Mouse (Mus musculus): Measurements from ENCODE around the gene Tbc1d24. TPM values are rescaled to one million over a fixed set of nuclear protein-coding genes. Genes with fewer than 3 reads are reported as not detected.

The Tbc1d24 gene
- total RNA-seq, 4 experiments from 2014 or later: 60.0 to 71.5 (median 64.0) TPM

GRCm38 (mm10) chr17:24210591-24210990 is 5.2 kb upstream of the Tbc1d24 start:
- no peak for DNase-seq (ENCODE audit: low spot score in 2 of 2)

DNA sequence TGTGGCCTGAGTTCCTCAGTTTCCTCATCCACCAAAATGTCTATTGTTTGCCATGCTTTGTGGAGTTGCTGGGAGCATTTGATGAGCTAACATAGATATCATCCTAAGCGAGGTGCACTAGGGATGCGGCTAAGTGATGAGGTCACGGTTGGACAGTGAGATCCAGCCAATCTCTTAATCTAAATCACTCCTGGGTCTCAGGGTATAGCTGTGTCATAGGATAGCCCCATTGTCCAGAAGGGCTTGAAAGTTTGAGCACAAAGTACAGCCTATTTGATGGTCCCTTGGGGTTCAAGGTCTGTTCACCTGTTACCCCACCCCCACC is 4.5 kb upstream of the Tbc1d24 start:
- no peak for DNase-seq (ENCODE audit: low spot score in 2 of 2)

DNA sequence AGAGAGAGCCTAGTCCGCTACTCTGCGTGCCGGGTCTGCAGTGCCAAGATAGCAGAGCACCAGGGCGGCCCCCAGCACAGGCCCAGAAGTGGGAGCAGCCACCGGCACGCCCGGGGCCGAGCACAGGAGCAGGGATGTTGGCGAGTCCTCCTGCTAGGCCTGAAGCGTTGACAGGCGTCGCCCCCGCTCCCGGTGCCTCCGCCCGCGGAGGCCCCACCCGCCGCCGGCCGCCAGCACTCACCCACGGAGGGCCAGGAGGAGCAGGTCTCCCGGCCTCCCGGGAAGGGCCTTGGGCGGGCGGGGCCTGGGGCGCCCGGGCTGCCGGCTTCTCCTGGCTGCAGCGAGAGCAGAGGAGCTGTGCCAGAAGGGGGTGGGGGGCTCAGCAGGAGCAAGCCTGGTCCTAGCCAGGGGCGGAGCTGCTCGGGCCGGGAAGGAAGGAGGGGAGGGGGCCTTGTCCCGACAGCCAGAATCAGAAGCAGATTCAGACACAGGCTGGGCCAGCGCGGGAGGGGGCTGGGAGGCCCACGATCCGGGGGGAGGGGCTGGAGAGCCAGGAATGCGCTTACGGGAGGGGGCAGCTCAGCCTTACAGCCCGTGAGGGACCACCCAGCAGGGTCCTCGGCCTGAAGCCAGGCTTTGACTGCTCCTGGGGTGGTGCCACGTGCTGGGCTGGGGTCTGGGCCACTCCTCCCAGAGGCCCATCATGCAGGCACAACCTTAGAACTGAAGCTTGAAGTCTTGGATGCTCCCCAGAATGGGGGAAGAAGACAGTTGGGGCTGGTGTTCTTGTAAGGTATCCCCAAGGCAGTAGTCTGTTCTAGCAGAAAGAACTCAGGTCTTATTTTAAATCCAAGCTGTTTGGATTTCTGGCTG is 3.9 kb upstream of the Tbc1d24 start, which contains the start of gene Ntn3:
TSS of gene Ntn3 (minus strand) at position 489 of the 873 bp plus-strand sequence.
- no peak for DNase-seq (ENCODE audit: low spot score in 2 of 2)

DNA sequence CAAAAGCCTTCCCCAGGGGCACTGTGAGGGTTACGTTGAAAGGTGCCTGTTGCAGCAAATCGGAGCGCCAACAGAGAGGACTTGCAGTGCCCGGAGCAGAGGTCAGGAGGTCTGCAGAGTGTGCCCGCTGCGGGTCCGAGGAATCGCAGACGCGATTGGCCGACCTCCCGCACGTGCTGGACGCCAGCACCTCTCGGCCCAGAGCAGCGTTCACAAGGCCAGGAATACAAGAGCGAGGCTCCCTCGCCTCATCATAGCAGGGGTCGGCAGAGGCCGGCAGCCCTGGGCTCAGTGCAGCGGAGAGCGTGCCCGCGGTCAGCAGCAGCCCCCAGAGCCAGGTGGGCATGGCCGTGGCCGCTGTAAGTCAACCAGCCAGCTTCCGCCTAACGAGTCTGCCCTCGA is 3.3 kb upstream of the Tbc1d24 start:
- DNase-seq (ENCODE audit: low spot score in 2 of 2): no peak

- no peak for DNase-seq (ENCODE audit: low spot score in 2 of 2)
Observed at GRCm38 (mm10) chr17:24207768-24208640, 2.6 kb upstream of the Tbc1d24 start.

- DNase-seq (ENCODE audit: low spot score in 2 of 2): peak; percentile 73 to 78
Observed at GRCm38 (mm10) chr17:24206451-24207351, 1.3 kb upstream of the Tbc1d24 start.

DNA sequence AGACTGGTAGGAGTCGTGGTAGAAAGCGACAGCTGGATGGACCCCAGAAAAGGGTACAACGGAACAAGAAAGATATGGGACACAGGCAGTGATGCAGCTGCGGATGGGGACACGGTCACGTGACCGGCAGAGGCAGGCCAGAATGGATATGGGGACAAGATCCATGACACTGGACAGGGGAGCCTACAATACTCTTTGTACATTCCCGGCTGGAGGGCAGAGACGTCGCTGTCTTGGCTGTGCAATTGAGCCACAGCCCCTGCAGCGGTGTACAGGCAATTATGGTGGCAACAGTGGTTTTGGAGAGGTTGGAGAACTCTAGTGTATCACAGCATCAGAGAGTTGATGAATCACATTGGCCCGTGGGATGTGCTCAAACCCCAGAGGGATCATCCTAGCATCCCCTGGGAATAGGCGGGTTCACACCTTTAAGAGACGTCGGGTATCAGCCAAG is 573 bp upstream of the Tbc1d24 start:
- peak in 1 of 2 experiments; percentile 62 for DNase-seq (ENCODE audit: low spot score in 2 of 2)

DNA sequence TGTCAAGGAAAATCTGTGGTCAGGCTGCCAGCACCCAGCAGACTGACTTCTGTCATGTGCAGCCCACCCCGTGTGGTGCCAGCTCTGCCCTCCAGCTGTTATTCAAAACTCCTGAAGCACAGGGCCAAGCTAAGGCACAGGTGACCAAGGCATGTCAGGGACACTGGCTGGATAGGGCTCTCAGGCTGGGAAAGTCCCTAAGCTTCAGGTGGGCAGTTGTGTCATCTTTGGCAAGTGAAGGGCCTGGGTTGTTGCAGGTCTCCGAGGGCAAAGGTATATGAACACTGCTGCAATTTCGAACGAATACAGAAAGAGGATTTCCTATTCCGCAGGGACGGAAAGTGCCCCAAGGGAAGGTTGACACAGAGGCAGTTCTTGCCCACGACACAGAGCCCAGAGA is 516 bp downstream of the Tbc1d24 start:
- DNase-seq (ENCODE audit: low spot score in 2 of 2): no peak

GRCm38 (mm10) chr17:24203611-24204534 is 1.5 kb downstream of the Tbc1d24 start:
- DNase-seq (ENCODE audit: low spot score in 2 of 2): no peak

- DNase-seq (ENCODE audit: low spot score in 2 of 2): no peak
Observed at GRCm38 (mm10) chr17:24203068-24203467, 2.3 kb downstream of the Tbc1d24 start.

- DNase-seq (ENCODE audit: low spot score in 2 of 2): no peak
Observed at GRCm38 (mm10) chr17:24201092-24201491, 4.3 kb downstream of the Tbc1d24 start.

DNA sequence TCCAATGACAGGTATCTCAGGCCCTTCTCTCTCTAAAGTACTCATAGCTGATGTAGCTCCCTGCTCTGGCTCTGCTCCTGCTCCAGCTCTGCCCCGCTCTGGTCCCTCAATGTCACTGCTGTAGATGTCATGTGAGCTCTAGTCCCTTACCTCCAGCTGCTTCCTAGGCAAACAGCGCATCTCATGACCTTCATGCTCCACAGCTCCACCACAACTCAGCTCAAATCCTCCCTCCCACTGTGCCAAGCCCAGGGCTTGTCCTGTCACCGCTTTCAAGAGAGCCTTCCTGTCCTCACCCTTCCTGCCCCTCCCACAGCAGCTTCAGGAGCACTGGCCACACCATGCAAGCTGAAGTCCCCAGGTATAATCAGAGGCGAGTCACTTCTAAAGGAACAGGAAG is 5.6 kb downstream of the Tbc1d24 start:
- DNase-seq (ENCODE audit: low spot score in 2 of 2): no peak

DNA sequence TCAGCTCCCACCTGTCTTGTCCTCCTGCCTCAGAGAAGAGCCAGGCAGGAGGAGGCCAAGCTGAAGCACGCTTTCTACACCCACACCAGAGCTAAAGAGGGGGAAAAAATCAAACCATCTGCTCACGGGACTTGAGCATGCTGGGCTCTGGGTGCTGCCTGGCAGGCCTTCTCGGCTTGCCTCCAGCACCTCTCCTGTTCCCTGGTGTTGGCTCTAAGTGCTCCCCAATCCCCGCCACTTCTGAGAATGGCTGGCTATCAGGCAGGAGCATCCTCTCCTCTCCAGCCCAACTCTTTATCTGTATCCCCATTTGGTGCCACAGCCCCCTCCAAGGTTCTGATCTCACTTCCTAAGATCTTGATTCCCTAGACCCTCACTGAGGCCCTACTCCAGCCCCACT is 6.1 kb downstream of the Tbc1d24 start:
- DNase-seq (ENCODE audit: low spot score in 2 of 2): peak; percentile 75 to 80

- DNase-seq (ENCODE audit: low spot score in 2 of 2): peak; percentile 54 to 55
Observed at GRCm38 (mm10) chr17:24197032-24197824, 8.1 kb downstream of the Tbc1d24 start.

DNA sequence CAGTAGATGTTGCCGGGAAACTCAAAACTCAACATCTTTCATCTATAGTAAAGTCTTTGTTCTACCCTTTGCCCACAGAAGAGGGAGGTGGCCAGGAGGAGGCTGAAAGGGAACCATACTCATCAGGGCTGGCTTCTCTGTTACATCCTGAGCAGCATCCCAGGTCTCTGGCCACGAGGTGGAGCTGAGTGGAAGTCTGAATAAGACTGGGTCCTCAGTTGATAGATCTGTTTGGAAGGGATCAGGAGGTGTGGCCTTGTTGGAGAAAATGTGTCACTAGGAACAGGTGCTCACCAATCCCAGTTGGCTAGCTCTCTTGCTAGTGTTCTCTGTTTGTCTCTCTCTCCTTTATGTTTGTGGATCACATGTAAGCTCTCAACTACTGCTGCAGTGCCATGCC is 10.0 kb downstream of the Tbc1d24 start:
- no peak for DNase-seq (ENCODE audit: low spot score in 2 of 2)

- no peak for DNase-seq (ENCODE audit: low spot score in 2 of 2)
Observed at GRCm38 (mm10) chr17:24193769-24194168, 11.6 kb downstream of the Tbc1d24 start.

DNA sequence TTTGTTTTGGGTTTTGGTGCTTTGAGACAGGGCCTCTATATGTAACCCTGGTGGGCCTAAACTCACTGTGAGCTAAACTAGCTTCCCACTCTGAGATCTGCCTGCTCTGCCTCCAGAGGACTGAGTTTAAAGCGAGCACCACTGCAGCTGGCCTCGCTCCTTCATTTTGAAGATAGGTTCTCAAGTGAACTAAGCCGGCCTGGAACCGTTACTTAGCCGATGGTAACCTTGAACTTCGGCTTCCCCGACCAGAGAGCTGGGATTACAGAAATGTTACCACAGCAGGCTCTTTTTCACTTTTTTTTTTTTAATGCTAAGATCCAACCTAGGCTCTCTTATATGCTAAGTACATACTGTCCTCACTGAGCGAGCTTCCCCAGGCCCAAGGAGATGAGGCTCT is 12.1 kb downstream of the Tbc1d24 start:
- DNase-seq (ENCODE audit: low spot score in 2 of 2): no peak

- DNase-seq (ENCODE audit: low spot score in 2 of 2): no peak
Observed at GRCm38 (mm10) chr17:24192848-24193247, 12.5 kb downstream of the Tbc1d24 start.

DNA sequence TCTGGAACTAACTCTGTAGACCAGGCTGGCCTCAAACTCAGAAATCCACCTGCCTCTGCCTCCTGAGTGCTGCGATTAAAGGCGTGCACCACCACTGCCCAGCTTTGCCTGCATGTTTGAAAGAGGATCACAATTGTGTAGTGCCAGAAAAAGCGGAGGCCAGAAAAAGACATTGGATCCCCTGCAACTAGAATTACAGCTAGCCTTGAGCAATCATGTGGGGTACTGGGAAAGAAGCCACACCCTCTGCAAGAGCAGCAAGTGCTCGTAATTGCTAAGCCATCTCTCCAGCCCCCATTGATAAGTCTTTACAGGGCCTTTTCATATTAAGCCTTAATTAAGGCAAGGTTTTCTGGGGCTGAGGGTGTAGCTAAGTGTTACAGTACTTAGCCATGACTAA is 13.9 kb downstream of the Tbc1d24 start:
- no peak for DNase-seq (ENCODE audit: low spot score in 2 of 2)
